Mouse (Mus musculus) bone marrow macrophage, adult 2 months (primary cell): ENCODE measurements around the gene Pcdh9.

Experiments used
- CTCF ChIP-seq: IDR thresholded peaks from 2 replicates; pipeline ENCODE4 v1.5.1; 2012; ENCODE audit warnings: low read depth, mild to moderate bottlenecking, low read length, moderate library complexity
- POLR2A ChIP-seq: IDR thresholded peaks from 2 replicates; pipeline ENCODE4 v1.6.1; 2012; ENCODE audit warnings: mild to moderate bottlenecking, low read depth, low read length, borderline replicate concordance

- TF ChIP-seq CTCF (no peak), POLR2A (no peak)
Observed at GRCm38 (mm10) chr14:93070140-93070539, 820.3 kb downstream of the Pcdh9 start.
